Mouse (Mus musculus) C2C12 (cell line): ENCODE data around the gene Psmg4.

Experiments used
- CEBPB ChIP-seq: IDR thresholded peaks from one replicate; pipeline ENCODE4 v1.6.1; 2011; ENCODE audit warnings: low read depth, mild to moderate bottlenecking, control low read depth, moderate library complexity
- CTCF ChIP-seq: IDR thresholded peaks from one replicate; pipeline ENCODE4 v1.5.1; 2011; ENCODE audit not compliant: control insufficient read depth, insufficient read depth, insufficient read length
- MAX ChIP-seq: IDR thresholded peaks from one replicate; pipeline ENCODE4 v1.6.1; 2011; ENCODE audit warnings: mild to moderate bottlenecking, control low read depth
- MYOD1 ChIP-seq: IDR thresholded peaks from one replicate; pipeline ENCODE4 v1.6.1; 2011; ENCODE audit warnings: low read depth; ENCODE audit not compliant: control insufficient read depth, insufficient read length
- MYOG ChIP-seq: IDR thresholded peaks from one replicate; pipeline ENCODE4 v1.6.1; 2011; ENCODE audit not compliant: control insufficient read depth, insufficient read length; ENCODE audit errors: extremely low read depth
- USF1 ChIP-seq: IDR thresholded peaks from one replicate; pipeline ENCODE4 v1.6.1; 2011; ENCODE audit warnings: low read depth, mild to moderate bottlenecking, control low read depth, moderate library complexity

DNA sequence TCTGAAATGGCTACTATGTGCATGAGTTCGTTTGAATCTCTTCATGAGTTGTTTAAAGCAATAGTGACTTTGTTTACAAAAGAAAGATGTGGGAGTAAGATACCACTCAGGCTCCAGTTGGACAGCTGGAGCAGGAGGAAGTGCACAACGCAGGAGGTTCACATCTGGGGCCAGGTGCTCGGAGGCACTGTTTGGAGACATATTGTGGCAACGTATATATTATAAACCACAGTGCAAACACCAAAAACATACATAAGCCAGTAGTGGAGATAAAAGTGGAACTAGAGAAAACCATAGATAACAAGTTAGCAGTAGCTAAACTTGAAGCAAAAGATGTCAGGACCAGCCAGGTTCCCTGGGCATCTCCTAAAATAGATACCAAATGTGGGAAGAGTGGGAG, 43.4 kb upstream of the Psmg4 start:
- no peak for TF ChIP-seq USF1
- no peak for TF ChIP-seq CTCF
- no peak for TF ChIP-seq CEBPB
- no peak for TF ChIP-seq MYOG
- no peak for TF ChIP-seq MAX
- no peak for TF ChIP-seq MYOD1
